Mouse (Mus musculus) stomach, postnatal 0 days (tissue): ENCODE results near the gene Prkca. TPM values are rescaled to one million over a fixed set of nuclear protein-coding genes. Genes with fewer than 3 reads are reported as not detected.

Experiments
- ATAC-seq: fragments of 200-750 bp; cut with Nextera tagmentation; 2 replicates; pipeline ENCODE4 v1.8.0; 2017; ENCODE audit not compliant: low FRiP score, low TSS enrichment
- DNase-seq: peaks from one replicate; pipeline ENCODE4 v3.0.0-alpha.2; 2016; ENCODE audit warnings: low spot score
- H3K27ac ChIP-seq: fragments of 300-500 bp; sonication (generic); replicated peaks from 2 replicates; pipeline ENCODE4 v1.5.1; 2014; ENCODE audit warnings: mild to moderate bottlenecking, control low read depth
- H3K27me3 ChIP-seq: fragments of 300-500 bp; sonication (generic); 2 replicates; pipeline ENCODE4 v1.6.1; 2014; ENCODE audit warnings: low read length; ENCODE audit not compliant: control insufficient read depth, insufficient read depth
- H3K36me3 ChIP-seq: fragments of 300-500 bp; sonication (generic); 2 replicates; pipeline ENCODE4 v1.6.1; 2014; ENCODE audit warnings: low read length, mixed read lengths; ENCODE audit not compliant: control insufficient read depth, insufficient read depth
- H3K4me1 ChIP-seq: fragments of 300-500 bp; sonication (generic); replicated peaks from 2 replicates; pipeline ENCODE4 v1.6.1; 2014; ENCODE audit warnings: antibody characterized with exemption; ENCODE audit not compliant: control insufficient read depth, insufficient read depth
- H3K4me2 ChIP-seq: fragments of 300-500 bp; sonication (generic); replicated peaks from 2 replicates; pipeline ENCODE4 v1.6.1; 2014; ENCODE audit warnings: low read depth, mild to moderate bottlenecking, control low read depth, moderate library complexity
- H3K4me3 ChIP-seq: fragments of 300-500 bp; sonication (generic); 2 replicates; pipeline ENCODE4 v1.5.1; 2014; ENCODE audit warnings: low read depth, low read length, control low read depth
- H3K9ac ChIP-seq: fragments of 300-500 bp; sonication (generic); 2 replicates; pipeline ENCODE4 v1.6.1; 2014; ENCODE audit warnings: mild to moderate bottlenecking, low read length, control low read depth, mixed read lengths
- H3K9me3 ChIP-seq: fragments of 300-500 bp; sonication (generic); 2 replicates; pipeline ENCODE4 v1.6.1; 2016; ENCODE audit warnings: low read length; ENCODE audit not compliant: control insufficient read depth
- CTCF ChIP-seq: IDR thresholded peaks from 2 replicates; pipeline ENCODE4 v1.5.1; 2016; ENCODE audit warnings: antibody characterized with exemption, low read depth, mild to moderate bottlenecking, moderate library complexity
- EP300 ChIP-seq: optimal IDR thresholded peaks from 2 replicates; pipeline ENCODE3; 2016; ENCODE audit warnings: antibody characterized with exemption
- WGBS: fragments of 180-500 bp; shearing (Covaris S2); extraction: QIAGEN DNeasy Blood & Tissue Kit; methylation state at CpG from one replicate; pipeline ENCODE4 v1.1.7; 2014; 5-methylcytosine and 5-hydroxymethylcytosine counted together
- polyA plus RNA-seq: library from polyadenylated mRNA; unstranded; fragments of >200 nt; fragmentation: Nextera tagmentation; extraction: Ambion mirVana; gene quantifications from 2 replicates; pipeline ENCODE4 v1.2.1, GENCODE M21; 2015

Gene Prkca
- polyA plus RNA-seq, 1 experiment from 2014 or later: 3.7 TPM

- no peak for TF ChIP-seq EP300
- no peak for TF ChIP-seq CTCF
- Histone ChIP-seq H3K36me3 (no peaks in the 10 kb centered on the region), H3K27me3 (no peaks in the 10 kb centered on the region), H3K4me1 (no peaks in the 10 kb centered on the region; the same call in 1 of the 2 replicates), H3K4me2 (no peak overlapping the region), H3K9ac (no peak overlapping the region), H3K27ac (no peak overlapping the region), H3K4me3 (no peak overlapping the region), H3K9me3 (no peaks in the 10 kb centered on the region)
- ATAC-seq: no peak
- WGBS: 78% methylated on average over 9 of the region's 9 CpGs
- DNase-seq: no peak
These were observed 189.5 kb downstream of the Prkca start for GRCm38 (mm10) chr11:108153997-108154841.

DNA sequence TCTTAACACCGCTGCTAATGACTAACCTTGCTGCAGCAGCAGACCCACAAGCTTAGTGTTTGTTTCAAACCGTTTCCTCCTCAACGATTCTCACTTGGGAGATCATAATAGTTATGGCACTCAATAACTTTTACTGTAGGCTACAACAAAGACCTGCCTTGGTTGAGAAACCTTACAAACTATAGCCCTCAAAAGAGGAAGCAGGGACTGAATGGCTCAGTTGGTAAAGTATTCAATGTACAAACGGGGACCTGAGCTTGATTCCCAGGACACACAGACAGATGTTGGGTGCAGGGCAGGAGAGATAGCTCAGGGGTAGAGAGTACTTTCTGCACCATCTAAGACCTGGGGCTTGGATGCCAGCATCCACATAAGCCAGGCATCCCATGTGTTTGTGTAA is 191.1 kb downstream of the Prkca start:
- no peaks in the 10 kb centered on the region for H3K27me3 ChIP-seq
- no peaks in the 10 kb centered on the region; the same call in 1 of the 2 replicates for H3K4me1 ChIP-seq
- no peak for ATAC-seq
- H3K27ac ChIP-seq: no peak overlapping the region
- TF ChIP-seq CTCF (no peak), EP300 (no peak)
- no peak overlapping the region for H3K4me2 ChIP-seq
- no peaks in the 10 kb centered on the region for H3K9me3 ChIP-seq
- 55% methylated on average over 4 of the region's 4 CpGs for WGBS
- H3K9ac ChIP-seq: no peak overlapping the region
- DNase-seq: no peak
- no peaks in the 10 kb centered on the region for H3K36me3 ChIP-seq
- no peak overlapping the region for H3K4me3 ChIP-seq

- H3K4me2 ChIP-seq: no peak overlapping the region
- no peaks in the 10 kb centered on the region for H3K27me3 ChIP-seq
- H3K4me1 ChIP-seq: no peaks in the 10 kb centered on the region; the same call in 1 of the 2 replicates
- H3K4me3 ChIP-seq: no peak overlapping the region
- WGBS: 56% methylated on average over 7 of the region's 7 CpGs
- no peak overlapping the region for H3K27ac ChIP-seq
- H3K36me3 ChIP-seq: no peaks in the 10 kb centered on the region
- no peaks in the 10 kb centered on the region for H3K9me3 ChIP-seq
- ATAC-seq (peak; percentile 47), DNase-seq (peak; percentile 61)
- H3K9ac ChIP-seq: no peak overlapping the region
- TF ChIP-seq CTCF (no peak), EP300 (no peak)
These were observed 193.3 kb downstream of the Prkca start for GRCm38 (mm10) chr11:108150410-108150809.

GRCm38 (mm10) chr11:108149187-108149586 is 194.5 kb downstream of the Prkca start:
- no peak for ATAC-seq
- peak; percentile 39 for DNase-seq
- TF ChIP-seq EP300 (no peak), CTCF (no peak)
- Histone ChIP-seq H3K36me3 (no peaks in the 10 kb centered on the region), H3K4me2 (no peak overlapping the region), H3K9ac (no peak overlapping the region), H3K27me3 (no peaks in the 10 kb centered on the region), H3K4me1 (no peaks in the 10 kb centered on the region; the same call in 1 of the 2 replicates), H3K27ac (no peak overlapping the region), H3K4me3 (no peak overlapping the region), H3K9me3 (no peaks in the 10 kb centered on the region)
- WGBS: 42% methylated on average over 9 of the region's 9 CpGs

DNA sequence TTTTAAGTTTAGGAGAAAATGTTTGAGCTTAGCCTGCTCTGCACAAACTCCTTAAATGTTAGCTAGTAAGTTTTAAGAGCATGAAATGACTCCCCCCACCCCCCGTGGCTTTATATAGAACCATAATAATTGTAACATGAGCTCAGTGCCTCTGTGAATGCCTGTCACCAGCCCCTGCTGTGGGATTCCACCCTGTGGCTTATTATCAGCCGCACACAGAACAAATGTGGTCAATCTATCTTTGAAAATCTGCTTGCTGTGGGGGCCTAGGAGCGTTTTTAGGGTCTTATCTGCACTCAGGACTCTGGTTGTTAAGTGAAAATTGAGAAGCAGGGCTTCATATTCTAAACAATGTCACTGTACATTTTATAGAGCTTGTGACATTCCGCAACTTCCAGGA is 195.2 kb downstream of the Prkca start:
- H3K27ac ChIP-seq: no peak overlapping the region
- no peaks in the 10 kb centered on the region for H3K27me3 ChIP-seq
- no peaks in the 10 kb centered on the region for H3K36me3 ChIP-seq
- 46% methylated on average over 4 of the region's 4 CpGs for WGBS
- H3K4me3 ChIP-seq: no peak overlapping the region
- H3K4me1 ChIP-seq: no peaks in the 10 kb centered on the region; the same call in 1 of the 2 replicates
- DNase-seq (no peak), ATAC-seq (no peak)
- H3K9me3 ChIP-seq: no peaks in the 10 kb centered on the region
- TF ChIP-seq EP300 (no peak), CTCF (no peak)
- H3K4me2 ChIP-seq: no peak overlapping the region
- no peak overlapping the region for H3K9ac ChIP-seq
